Comparison of ENCODE assay signal across 7 mouse cellular contexts in genomic region chr9:101075091-101075581, GRCm38 (mm10). TPM values are rescaled to one million over a fixed set of nuclear protein-coding genes. Genes with fewer than 3 reads are reported as not detected.
DNase-seq lines count a peak whose midpoint lies in the region; ATAC-seq and TF ChIP-seq lines count a peak whose summit lies in the region.

No protein-coding gene starts in this region.

- ATAC-seq in heart, embryonic 11.5 days (replicated peaks; ENCODE audit: insufficient number of reproducible peaks, low FRiP score, low TSS enrichment), result no peak
- ATAC-seq in kidney, postnatal 0 days (replicated peaks; ENCODE audit: low FRiP score, low read depth), result no peak

- no peaks in the 10 kb centered on the region for H3K36me3 ChIP-seq in heart, embryonic 11.5 days (ENCODE audit: control insufficient read depth, insufficient read depth, low read length)
- no peaks in the 10 kb centered on the region for H3K36me3 ChIP-seq in kidney, postnatal 0 days (ENCODE audit: insufficient read depth, low read length)

- H3K9me3 ChIP-seq in heart, embryonic 11.5 days (replicated peaks; ENCODE audit: control insufficient read depth, low read length), result no peaks in the 10 kb centered on the region
- H3K9me3 ChIP-seq in kidney, postnatal 0 days (replicated peaks; ENCODE audit: low read length), result no peaks in the 10 kb centered on the region

- DNase-seq in ES-CJ7 (ENCODE audit: low read depth, low spot score), result peak; percentile 33
- DNase-seq in adrenal gland, postnatal 36 days, result peak; percentile 32 to 34
- peak; percentile 67 for DNase-seq in kidney, postnatal 0 days (ENCODE audit: low spot score)
- peak; percentile 53 to 55 for DNase-seq in lung, postnatal 4 days
- peak; percentile 53 to 63 for DNase-seq in spleen, postnatal 10 days (ENCODE audit: low spot score in 2 of 2)
- DNase-seq in cerebellum, adult 11-12 months, result no peak

- peak overlapping the region; percentile 100 for H3K27ac ChIP-seq in heart, embryonic 11.5 days (ENCODE audit: low read depth, low read length)
- H3K27ac ChIP-seq in kidney, postnatal 0 days, result peak overlapping the region; percentile 99

- peak overlapping the region; percentile 99 for H3K9ac ChIP-seq in heart, embryonic 11.5 days (ENCODE audit: low read depth, low read length)
- peak overlapping the region; percentile 91 for H3K9ac ChIP-seq in kidney, postnatal 0 days (ENCODE audit: low read depth, low read length)

- under 1% methylated on average over 25 of the region's 25 CpGs for WGBS in heart, embryonic 11.5 days (ENCODE audit: insufficient replicate concordance)
- under 1% methylated on average over 25 of the region's 25 CpGs for WGBS in kidney, postnatal 0 days

- peak overlapping the region; percentile 89 for H3K4me2 ChIP-seq in heart, embryonic 11.5 days
- H3K4me2 ChIP-seq in kidney, postnatal 0 days (ENCODE audit: low read length), result peak overlapping the region; percentile 82

- no peak for TF ChIP-seq CTCF in kidney, postnatal 0 days (IDR thresholded peaks at IDR 0.05; ENCODE audit: low read depth)

- peak overlapping the region; percentile 98 for H3K4me3 ChIP-seq in heart, embryonic 11.5 days (ENCODE audit: low read depth, low read length)
- peak overlapping the region; percentile 80 for H3K4me3 ChIP-seq in kidney, postnatal 0 days (replicated peaks; ENCODE audit: low read depth, low read length)

- no peaks in the 10 kb centered on the region for H3K27me3 ChIP-seq in heart, embryonic 11.5 days (ENCODE audit: control insufficient read depth, insufficient read depth, low read length)
- H3K27me3 ChIP-seq in kidney, postnatal 0 days (ENCODE audit: insufficient read depth, low read length), result no peaks in the 10 kb centered on the region

- peaks cover 16% of the 10 kb centered on the region for H3K4me1 ChIP-seq in heart, embryonic 11.5 days (ENCODE audit: control insufficient read depth, insufficient read depth, low read length)
- H3K4me1 ChIP-seq in kidney, postnatal 0 days (replicated peaks; ENCODE audit: insufficient read depth, low read length), result peaks cover 18% of the 10 kb centered on the region

RNA-seq across cellular contexts. Expression of gene Msl2, which starts 1.2 kb away (rescaled TPM):
- 10 to 100 TPM; 50.5 to 56.6 TPM for total RNA-seq in adrenal gland, postnatal 36 days (2021)
- polyA plus RNA-seq in heart, embryonic 11.5 days (2014; fragmentation: Nextera tagmentation; extraction: Ambion mirVana), result 3.3 and 3.8 TPM in 2 replicates
- polyA plus RNA-seq in kidney, postnatal 0 days (2015; fragmentation: Nextera tagmentation; extraction: Ambion mirVana), result 5.7 and 6.5 TPM in 2 replicates

RNA-seq across cellular contexts. Expression of gene Pccb, which starts 40.4 kb away (rescaled TPM):
- 100 to 1,000 TPM; 106 to 178 TPM for total RNA-seq in adrenal gland, postnatal 36 days (2021)
- polyA plus RNA-seq in heart, embryonic 11.5 days (2014; fragmentation: Nextera tagmentation; extraction: Ambion mirVana), result 17.8 and 20.3 TPM in 2 replicates
- polyA plus RNA-seq in kidney, postnatal 0 days (2015; fragmentation: Nextera tagmentation; extraction: Ambion mirVana), result 42.0 and 48.5 TPM in 2 replicates
